Mouse (Mus musculus): ENCODE data around the gene Gm14305. TPM values are rescaled to one million over a fixed set of nuclear protein-coding genes. Genes with fewer than 3 reads are reported as not detected.
"Not testable (repeated sequence)": the region's sequence is repeated elsewhere in the genome, so short reads cannot be mapped to it uniquely, and the experiment has no call there.

Gm14305 gene
- total RNA-seq (2014; rRNA removed; ENCODE audit: low replicate concordance) (17.0 and 21.6 TPM in 2 replicates), polyA plus RNA-seq (2015; fragmentation: Nextera tagmentation; extraction: Ambion mirVana) (20.0 and 21.7 TPM in 2 replicates)

GRCm38 (mm10) chr2:176708051-176708450 is at the start of gene Gm14305:
Gene Gm14305 (plus strand): TSS chr2:176708328.
- WGBS = 20% methylated on average over 1 of the region's 6 CpGs
- H3K27ac ChIP-seq (ENCODE audit: low read depth); H3K27me3 ChIP-seq (ENCODE audit: control insufficient read depth, insufficient read depth, low read length); ATAC-seq (ENCODE audit: insufficient read depth, low read depth); H3K36me3 ChIP-seq (replicated peaks; ENCODE audit: control insufficient read depth, insufficient read depth, low read length); DNase-seq (ENCODE audit: low spot score); H3K9me3 ChIP-seq (replicated peaks; ENCODE audit: control insufficient read depth, low read length); H3K4me1 ChIP-seq (ENCODE audit: control insufficient read depth, insufficient read depth): not testable (repeated sequence)
- Histone ChIP-seq H3K4me3 (ENCODE audit: low read depth, low read length) (peak within 1 kb of the TSS; percentile 50), H3K9ac (replicated peaks; ENCODE audit: low read depth, low read length) (peak within 1 kb of the TSS; percentile 40; the same call in 1 of the 2 replicates), H3K4me2 (ENCODE audit: low read depth, low read length) (peak within 1 kb of the TSS; percentile 49)

GRCm38 (mm10) chr2:176670222-176670621 is 37.9 kb upstream of the Gm14305 start, which contains the start of gene Zfp973:
Gene Zfp973 (plus strand): TSS chr2:176670522.
- not testable (repeated sequence) for H3K9ac ChIP-seq (replicated peaks; ENCODE audit: low read depth, low read length); DNase-seq (ENCODE audit: low spot score); H3K4me2 ChIP-seq (ENCODE audit: low read depth, low read length); H3K9me3 ChIP-seq (replicated peaks; ENCODE audit: control insufficient read depth, low read length); H3K36me3 ChIP-seq (replicated peaks; ENCODE audit: control insufficient read depth, insufficient read depth, low read length); ATAC-seq (ENCODE audit: insufficient read depth, low read depth); H3K4me3 ChIP-seq (ENCODE audit: low read depth, low read length); H3K4me1 ChIP-seq (ENCODE audit: control insufficient read depth, insufficient read depth); H3K27me3 ChIP-seq (ENCODE audit: control insufficient read depth, insufficient read depth, low read length); H3K27ac ChIP-seq (ENCODE audit: low read depth)
- no CpG with 5 or more reads among the region's 6 CpGs for WGBS

Other genes starting within 250 kb of the Gm14305 start
- 4.6 TPM in 1 of 2 replicates, not detected in the other for gene Gm14434, start 221.5 kb upstream of the Gm14305 start, total RNA-seq (2014; rRNA removed; ENCODE audit: low replicate concordance)
- 5.1 and 18.1 TPM in 2 replicates for gene Gm14434, start 221.5 kb upstream of the Gm14305 start, polyA plus RNA-seq (2015; fragmentation: Nextera tagmentation; extraction: Ambion mirVana)
- 15.3 TPM in 1 of 2 replicates, not detected in the other for gene Zfp967, start 187.3 kb upstream of the Gm14305 start, total RNA-seq (2014; rRNA removed; ENCODE audit: low replicate concordance)
- not detected in 2 replicates for gene Zfp967, start 187.3 kb upstream of the Gm14305 start, polyA plus RNA-seq (2015; fragmentation: Nextera tagmentation; extraction: Ambion mirVana)
- gene Gm14308, start 72.0 kb upstream of the Gm14305 start, total RNA-seq (2014; rRNA removed; ENCODE audit: low replicate concordance) = 33.2 TPM in 1 of 2 replicates, not detected in the other
- gene Gm14308, start 72.0 kb upstream of the Gm14305 start, polyA plus RNA-seq (2015; fragmentation: Nextera tagmentation; extraction: Ambion mirVana) = 1.7 and 13.8 TPM in 2 replicates
- 6.1 and 11.8 TPM in 2 replicates for gene Zfp973, start 37.8 kb upstream of the Gm14305 start, total RNA-seq (2014; rRNA removed; ENCODE audit: low replicate concordance)
- 6.1 and 7.2 TPM in 2 replicates for gene Zfp973, start 37.8 kb upstream of the Gm14305 start, polyA plus RNA-seq (2015; fragmentation: Nextera tagmentation; extraction: Ambion mirVana)
- gene Gm14295, start 90.3 kb downstream of the Gm14305 start, total RNA-seq (2014; rRNA removed; ENCODE audit: low replicate concordance) = 7.0 and 10.2 TPM in 2 replicates
- gene Gm14295, start 90.3 kb downstream of the Gm14305 start, polyA plus RNA-seq (2015; fragmentation: Nextera tagmentation; extraction: Ambion mirVana) = 13.5 and 18.4 TPM in 2 replicates
- gene Gm14408, start 122.8 kb downstream of the Gm14305 start, total RNA-seq (2014; rRNA removed; ENCODE audit: low replicate concordance) = not detected in 2 replicates
- gene Gm14408, start 122.8 kb downstream of the Gm14305 start, polyA plus RNA-seq (2015; fragmentation: Nextera tagmentation; extraction: Ambion mirVana) = not detected in 2 replicates
- gene Gm14296, start 219.5 kb downstream of the Gm14305 start, total RNA-seq (2014; rRNA removed; ENCODE audit: low replicate concordance) = 4.1 and 7.3 TPM in 2 replicates
- 3.4 and 5.7 TPM in 2 replicates for gene Gm14296, start 219.5 kb downstream of the Gm14305 start, polyA plus RNA-seq (2015; fragmentation: Nextera tagmentation; extraction: Ambion mirVana)

All from heart, postnatal 0 days (tissue).